Mouse (Mus musculus) ES-E14 (cell line): ENCODE measurements around the gene Gpat2. TPM values are rescaled to one million over a fixed set of nuclear protein-coding genes. Genes with fewer than 3 reads are reported as not detected.
A peak's percentile ranks its signal among the peaks of the same experiment; 100 is the strongest.

Experiments used
- DNase-seq: peaks from one replicate; pipeline ENCODE4 v3.0.0-alpha.2; 2013; ENCODE audit warnings: low read depth, low spot score
- H3K27ac ChIP-seq: 2 replicates; pipeline ENCODE4 v1.5.1; 2012; ENCODE audit warnings: low read depth, mild to moderate bottlenecking, low read length, moderate library complexity, mixed read lengths; ENCODE audit not compliant: poor library complexity, insufficient read depth, severe bottlenecking
- H3K36me3 ChIP-seq: 2 replicates; pipeline ENCODE4 v1.6.1; 2012; ENCODE audit warnings: mild to moderate bottlenecking, low read length, moderate library complexity, mixed read lengths; ENCODE audit not compliant: control insufficient read depth, poor library complexity, insufficient read depth, severe bottlenecking
- H3K4me1 ChIP-seq, 2 experiments: fragments of 150-350 bp in 1 of 2; sonication (generic) in 1 of 2; 2 replicates each; pipeline ENCODE4 v1.6.1; 2012; ENCODE audit warnings: low read length in 2 of 2, mild to moderate bottlenecking in 1 of 2, mixed read lengths in 1 of 2; ENCODE audit not compliant: control insufficient read depth in 2 of 2, insufficient read depth in 2 of 2, poor library complexity in 1 of 2
- H3K4me3 ChIP-seq, 2 experiments: fragments of 150-350 bp in 1 of 2; sonication (generic) in 1 of 2; 2 replicates each; pipeline ENCODE4 v1.5.1; 2012; ENCODE audit warnings: low read length in 2 of 2, low read depth in 1 of 2, mild to moderate bottlenecking in 1 of 2, mixed read lengths in 1 of 2; ENCODE audit not compliant: insufficient read depth in 1 of 2, poor library complexity in 1 of 2, severe bottlenecking in 1 of 2
- H3K9ac ChIP-seq: 2 replicates; pipeline ENCODE4 v1.6.1; 2012; ENCODE audit warnings: low read depth, mild to moderate bottlenecking, low read length, mixed read lengths; ENCODE audit not compliant: poor library complexity, insufficient read depth, severe bottlenecking
- H3K9me3 ChIP-seq: fragments of 150-350 bp; sonication (generic); 2 replicates; pipeline ENCODE4 v1.6.1; 2012; ENCODE audit warnings: low read depth, mild to moderate bottlenecking, low read length; ENCODE audit not compliant: control insufficient read depth, insufficient read depth
- CHD2 ChIP-seq: IDR thresholded peaks from 2 replicates; pipeline ENCODE4 v1.6.1; 2014; ENCODE audit warnings: mild to moderate bottlenecking, low read depth, low read length, inconsistent platforms
- HCFC1 ChIP-seq: IDR thresholded peaks from 2 replicates; pipeline ENCODE4 v1.6.1; 2012; ENCODE audit warnings: low read length, inconsistent platforms, borderline replicate concordance; ENCODE audit not compliant: insufficient read depth
- MAFK ChIP-seq: IDR thresholded peaks from 2 replicates; pipeline ENCODE4 v1.6.1; 2014; ENCODE audit warnings: mild to moderate bottlenecking, low read depth, low read length, inconsistent platforms; ENCODE audit not compliant: insufficient read depth
- ZC3H11A ChIP-seq: IDR thresholded peaks from 2 replicates; pipeline ENCODE4 v1.6.1; 2012; ENCODE audit warnings: low read depth, mild to moderate bottlenecking, inconsistent platforms, low read length, borderline replicate concordance
- ZNF384 ChIP-seq: IDR thresholded peaks from 2 replicates; pipeline ENCODE4 v1.6.1; 2012; ENCODE audit warnings: low read depth, low read length, inconsistent platforms
- in situ Hi-C, 2 experiments: fragments of 600-800 bp; cut with MboI; formaldehyde crosslinking; loops; one replicate each; pipeline ENCODE4 v1.15.1; 2025; ENCODE audit warnings: low sequenced_read_pairs in 2 of 2, inconsistent platforms in 1 of 2; ENCODE audit not compliant: unreplicated experiment in 2 of 2
- total RNA-seq: library from RNA; depleted of rRNA; stranded (reverse); fragments of 300-350 nt; gene quantifications from 2 replicates; pipeline ENCODE4 v1.2.3, GENCODE M21; 2012; rRNA removed

The Gpat2 gene
- total RNA-seq, 1 experiment, result 27.3 TPM

DNA sequence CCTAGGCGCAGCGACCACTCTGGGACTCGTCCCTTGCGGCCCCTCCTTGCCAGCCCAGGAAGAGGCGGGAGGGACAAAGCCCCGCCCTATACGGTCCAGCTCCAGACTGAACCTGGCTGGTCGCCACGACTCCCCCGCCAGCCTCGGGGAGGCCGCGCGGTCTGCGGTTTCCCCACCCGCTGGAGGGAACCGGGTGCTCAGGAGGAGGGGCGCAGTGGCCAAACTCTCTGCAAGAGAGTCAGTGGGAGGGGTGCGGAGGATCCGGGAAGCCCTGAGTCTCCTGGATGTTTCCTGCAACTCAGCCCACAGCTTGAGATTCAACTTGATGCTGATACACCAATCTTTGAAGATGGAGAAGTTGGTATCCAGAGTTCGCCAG is 57.5 kb downstream of the Gpat2 start:
- Histone ChIP-seq H3K27ac (peak overlapping the region; percentile 2; the same call in 1 of the 2 replicates), H3K9ac (peak overlapping the region; percentile 66; the same call in 1 of the 2 replicates), H3K4me3 (peak overlapping the region; percentile 62 to 73), H3K4me1 (peaks cover 0 to 5% of the 10 kb centered on the region in 2 experiments; a peak in 2 of 4 replicates), H3K9me3 (no peaks in the 10 kb centered on the region), H3K36me3 (no peaks in the 10 kb centered on the region)
- DNase-seq, result peak; percentile 59
- no peak for TF ChIP-seq ZC3H11A
- TF ChIP-seq MAFK, result no peak
- no peak for TF ChIP-seq CHD2
- TF ChIP-seq ZNF384, result no peak
- TF ChIP-seq HCFC1, result no peak
- in situ Hi-C loops, result no loop called here

DNA sequence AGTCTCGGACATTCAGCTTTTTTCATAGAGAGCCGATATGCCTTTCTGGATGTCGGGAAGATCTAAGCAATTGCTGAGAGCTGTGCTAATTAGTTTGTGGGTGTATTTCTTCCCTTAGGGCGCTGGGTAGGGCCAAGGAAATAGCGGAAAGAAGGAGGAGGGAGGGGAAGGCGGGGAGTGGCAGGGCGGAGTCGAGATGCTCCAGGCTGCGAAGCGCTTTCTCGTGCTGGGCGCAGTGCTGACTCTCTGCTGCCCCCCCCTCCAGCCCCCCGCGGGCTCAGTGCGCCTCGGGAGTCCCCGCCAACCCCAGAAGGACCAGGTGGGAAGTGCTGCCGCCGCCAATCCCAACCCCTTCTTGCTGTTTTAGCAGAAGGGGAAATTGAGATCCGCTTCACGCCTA is 58.0 kb downstream of the Gpat2 start:
- Histone ChIP-seq H3K4me3 (peak overlapping the region; percentile 62 to 73), H3K27ac (no peak overlapping the region; the same call in 1 of the 2 replicates), H3K36me3 (no peaks in the 10 kb centered on the region), H3K9ac (no peak overlapping the region; the same call in 1 of the 2 replicates), H3K4me1 (peaks cover 0 to 5% of the 10 kb centered on the region in 2 experiments; a peak in 2 of 4 replicates), H3K9me3 (no peaks in the 10 kb centered on the region)
- in situ Hi-C loops, result no loop called here
- no peak for DNase-seq
- TF ChIP-seq HCFC1 (no peak), MAFK (no peak), ZNF384 (no peak), ZC3H11A (no peak), CHD2 (no peak)

DNA sequence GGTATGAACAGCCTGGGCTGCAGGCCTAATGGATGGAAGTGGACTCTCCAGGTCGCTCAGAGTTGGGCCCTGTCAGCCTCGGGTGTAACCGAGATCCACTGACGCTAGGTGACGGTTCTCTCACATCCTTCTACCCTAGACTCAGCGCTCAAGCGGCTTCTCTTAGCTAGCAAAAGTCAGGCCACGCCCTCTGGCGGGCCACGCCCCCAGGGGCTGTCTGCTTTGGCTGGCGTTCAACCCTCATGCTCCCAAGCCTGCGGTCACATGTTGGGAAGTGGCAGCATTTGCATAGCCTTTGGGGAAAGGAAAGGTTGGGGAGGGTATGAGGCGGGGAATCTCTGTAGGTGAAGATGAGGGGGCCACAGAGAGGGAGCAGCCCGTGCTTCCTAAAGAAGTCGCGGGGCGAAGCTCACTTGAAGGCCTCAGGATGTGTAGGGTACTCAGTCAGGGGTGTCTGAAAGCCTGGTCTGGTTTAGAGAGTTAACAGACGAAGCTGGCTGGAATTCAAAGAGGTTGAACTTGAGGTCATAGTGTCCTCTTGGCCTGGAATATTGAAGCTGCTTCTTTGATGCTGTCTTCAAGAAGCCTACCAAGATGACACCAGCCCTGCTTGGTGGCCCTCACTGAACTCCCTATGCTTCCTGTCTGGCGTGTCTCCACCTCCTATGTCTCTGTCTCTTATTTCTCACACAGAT is 59.6 kb downstream of the Gpat2 start:
- Histone ChIP-seq H3K27ac (no peak overlapping the region), H3K36me3 (no peaks in the 10 kb centered on the region), H3K9ac (no peak overlapping the region), H3K4me3 (peak overlapping the region in 1 of 2 experiments; percentile 49; a peak in 1 of 4 replicates), H3K9me3 (no peaks in the 10 kb centered on the region), H3K4me1 (peaks cover 0 to 5% of the 10 kb centered on the region in 2 experiments; a peak in 2 of 4 replicates)
- in situ Hi-C loops, result no loop called here
- peak; percentile 70 for DNase-seq
- TF ChIP-seq CHD2 (no peak), ZC3H11A (no peak), HCFC1 (no peak), MAFK (no peak), ZNF384 (no peak)

Other genes with a start within 250 kb of the Gpat2 start
- 1.8 and 1.9 TPM in 2 replicates for gene 1810024B03Rik, start 216.9 kb upstream of the Gpat2 start, total RNA-seq
- 147 and 181 TPM in 2 replicates for gene Snrnp200, start 216.8 kb upstream of the Gpat2 start, total RNA-seq
- gene Ciao1, start 177.4 kb upstream of the Gpat2 start, total RNA-seq, result 71.2 and 86.2 TPM in 2 replicates
- gene Tmem127, start 177.3 kb upstream of the Gpat2 start, total RNA-seq, result 17.5 and 18.9 TPM in 2 replicates
- 30.0 and 40.7 TPM in 2 replicates for gene Stard7, start 155.0 kb upstream of the Gpat2 start, total RNA-seq
- 1.1 and 1.8 TPM in 2 replicates for gene Dusp2, start 89.0 kb upstream of the Gpat2 start, total RNA-seq
- not detected in 2 replicates for gene Astl, start 86.6 kb upstream of the Gpat2 start, total RNA-seq
- 0.90 and 1.5 TPM in 2 replicates for gene Adra2b, start 62.0 kb upstream of the Gpat2 start, total RNA-seq
- gene Fahd2a, start 19.4 kb downstream of the Gpat2 start, total RNA-seq, result 6.6 and 8.7 TPM in 2 replicates
- 3.0 and 5.3 TPM in 2 replicates for gene Kcnip3, start 96.9 kb downstream of the Gpat2 start, total RNA-seq
- gene Prom2, start 116.3 kb downstream of the Gpat2 start, total RNA-seq, result 0.45 and 1.0 TPM in 2 replicates
- 5.1 and 8.2 TPM in 2 replicates for gene Zfp661, start 161.9 kb downstream of the Gpat2 start, total RNA-seq
- gene Mrps5, start 162.0 kb downstream of the Gpat2 start, total RNA-seq, result 187 and 222 TPM in 2 replicates
- gene Mal, start 231.5 kb downstream of the Gpat2 start, total RNA-seq, result 0.48 and 0.67 TPM in 2 replicates